Mouse (Mus musculus): ENCODE data around the gene Nrcam. TPM values are rescaled to one million over a fixed set of nuclear protein-coding genes. Genes with fewer than 3 reads are reported as not detected.

The Nrcam gene
- polyA plus RNA-seq, 1 experiment from 2014 or later, result 12.3 TPM

- WGBS, result 82% methylated on average over 3 of the region's 3 CpGs
- no peak overlapping the region for H3K27ac ChIP-seq (ENCODE audit: low read depth, low read length)
Measured at GRCm38 (mm10) chr12:44508635-44509034, 179.9 kb downstream of the Nrcam start.

GRCm38 (mm10) chr12:44509406-44510104 lies 180.9 kb downstream of the Nrcam start:
- no peaks in the 10 kb centered on the region for H3K4me1 ChIP-seq (ENCODE audit: control insufficient read depth, insufficient read depth, low read length)
- no peak overlapping the region for H3K27ac ChIP-seq (ENCODE audit: low read depth, low read length)
- no peak for ATAC-seq (ENCODE audit: low FRiP score, low TSS enrichment)
- 70% methylated on average over 4 of the region's 4 CpGs for WGBS
- H3K27me3 ChIP-seq (ENCODE audit: control insufficient read depth, insufficient read depth, low read length), result no peaks in the 10 kb centered on the region
- H3K9me3 ChIP-seq (ENCODE audit: control insufficient read depth, low read length), result no peaks in the 10 kb centered on the region
- no peak overlapping the region for H3K9ac ChIP-seq (ENCODE audit: low read depth, low read length)
- no peak overlapping the region for H3K4me2 ChIP-seq (replicated peaks; ENCODE audit: low read depth, low read length)
- H3K36me3 ChIP-seq (ENCODE audit: control insufficient read depth, insufficient read depth, low read length), result no peaks in the 10 kb centered on the region
- H3K4me3 ChIP-seq (ENCODE audit: low read length), result no peak overlapping the region

More at GRCm38 (mm10) chr12:44508635-44509034, 179.9 kb downstream of the Nrcam start:
- no peak overlapping the region for H3K9ac ChIP-seq (ENCODE audit: low read depth, low read length)
- no peaks in the 10 kb centered on the region for H3K4me1 ChIP-seq (ENCODE audit: control insufficient read depth, insufficient read depth, low read length)
- no peaks in the 10 kb centered on the region for H3K36me3 ChIP-seq (ENCODE audit: control insufficient read depth, insufficient read depth, low read length)
- no peak overlapping the region for H3K4me2 ChIP-seq (replicated peaks; ENCODE audit: low read depth, low read length)
- no peak for ATAC-seq (ENCODE audit: low FRiP score, low TSS enrichment)
- H3K4me3 ChIP-seq (ENCODE audit: low read length), result no peak overlapping the region
- H3K27me3 ChIP-seq (ENCODE audit: control insufficient read depth, insufficient read depth, low read length), result no peaks in the 10 kb centered on the region
- H3K9me3 ChIP-seq (ENCODE audit: control insufficient read depth, low read length), result no peaks in the 10 kb centered on the region

GRCm38 (mm10) chr12:44515066-44515465 lies 186.4 kb downstream of the Nrcam start:
- no peaks in the 10 kb centered on the region for H3K27me3 ChIP-seq (ENCODE audit: control insufficient read depth, insufficient read depth, low read length)
- no peaks in the 10 kb centered on the region for H3K4me1 ChIP-seq (ENCODE audit: control insufficient read depth, insufficient read depth, low read length)
- H3K4me3 ChIP-seq (ENCODE audit: low read length), result no peak overlapping the region
- no peak for ATAC-seq (ENCODE audit: low FRiP score, low TSS enrichment)
- H3K4me2 ChIP-seq (replicated peaks; ENCODE audit: low read depth, low read length), result no peak overlapping the region
- no peaks in the 10 kb centered on the region for H3K36me3 ChIP-seq (ENCODE audit: control insufficient read depth, insufficient read depth, low read length)
- WGBS, result 75% methylated on average over 4 of the region's 4 CpGs
- H3K27ac ChIP-seq (ENCODE audit: low read depth, low read length), result no peak overlapping the region
- H3K9me3 ChIP-seq (ENCODE audit: control insufficient read depth, low read length), result no peaks in the 10 kb centered on the region
- H3K9ac ChIP-seq (ENCODE audit: low read depth, low read length), result no peak overlapping the region

- no peaks in the 10 kb centered on the region for H3K4me1 ChIP-seq (ENCODE audit: control insufficient read depth, insufficient read depth, low read length)
- H3K9me3 ChIP-seq (ENCODE audit: control insufficient read depth, low read length), result no peaks in the 10 kb centered on the region
- WGBS, result 74% methylated on average over 7 of the region's 7 CpGs
- no peaks in the 10 kb centered on the region for H3K27me3 ChIP-seq (ENCODE audit: control insufficient read depth, insufficient read depth, low read length)
- no peak overlapping the region for H3K27ac ChIP-seq (ENCODE audit: low read depth, low read length)
- no peak for ATAC-seq (ENCODE audit: low FRiP score, low TSS enrichment)
- no peak overlapping the region for H3K4me3 ChIP-seq (ENCODE audit: low read length)
- no peaks in the 10 kb centered on the region for H3K36me3 ChIP-seq (ENCODE audit: control insufficient read depth, insufficient read depth, low read length)
- no peak overlapping the region for H3K4me2 ChIP-seq (replicated peaks; ENCODE audit: low read depth, low read length)
- H3K9ac ChIP-seq (ENCODE audit: low read depth, low read length), result no peak overlapping the region
Measured at GRCm38 (mm10) chr12:44519440-44520141, 190.9 kb downstream of the Nrcam start.

GRCm38 (mm10) chr12:44521496-44521895 lies 192.8 kb downstream of the Nrcam start:
- Histone ChIP-seq H3K9me3 (ENCODE audit: control insufficient read depth, low read length) (no peaks in the 10 kb centered on the region), H3K27me3 (ENCODE audit: control insufficient read depth, insufficient read depth, low read length) (no peaks in the 10 kb centered on the region), H3K9ac (ENCODE audit: low read depth, low read length) (no peak overlapping the region), H3K4me1 (ENCODE audit: control insufficient read depth, insufficient read depth, low read length) (no peaks in the 10 kb centered on the region), H3K4me3 (ENCODE audit: low read length) (no peak overlapping the region), H3K36me3 (ENCODE audit: control insufficient read depth, insufficient read depth, low read length) (no peaks in the 10 kb centered on the region), H3K4me2 (replicated peaks; ENCODE audit: low read depth, low read length) (no peak overlapping the region), H3K27ac (ENCODE audit: low read depth, low read length) (no peak overlapping the region)
- ATAC-seq (ENCODE audit: low FRiP score, low TSS enrichment), result no peak
- WGBS, result 90% methylated on average over 3 of the region's 3 CpGs

- no peaks in the 10 kb centered on the region for H3K4me1 ChIP-seq (ENCODE audit: control insufficient read depth, insufficient read depth, low read length)
- H3K4me3 ChIP-seq (ENCODE audit: low read length), result no peak overlapping the region
- H3K4me2 ChIP-seq (replicated peaks; ENCODE audit: low read depth, low read length), result no peak overlapping the region
- no peaks in the 10 kb centered on the region for H3K36me3 ChIP-seq (ENCODE audit: control insufficient read depth, insufficient read depth, low read length)
- 80% methylated on average over 8 of the region's 8 CpGs for WGBS
- no peak for ATAC-seq (ENCODE audit: low FRiP score, low TSS enrichment)
- no peaks in the 10 kb centered on the region for H3K27me3 ChIP-seq (ENCODE audit: control insufficient read depth, insufficient read depth, low read length)
- H3K9me3 ChIP-seq (ENCODE audit: control insufficient read depth, low read length), result no peaks in the 10 kb centered on the region
- no peak overlapping the region for H3K27ac ChIP-seq (ENCODE audit: low read depth, low read length)
- H3K9ac ChIP-seq (ENCODE audit: low read depth, low read length), result no peak overlapping the region
Measured at GRCm38 (mm10) chr12:44524621-44525565, 196.2 kb downstream of the Nrcam start.

GRCm38 (mm10) chr12:44528391-44529016 lies 199.8 kb downstream of the Nrcam start:
- no peaks in the 10 kb centered on the region for H3K27me3 ChIP-seq (ENCODE audit: control insufficient read depth, insufficient read depth, low read length)
- no peak for ATAC-seq (ENCODE audit: low FRiP score, low TSS enrichment)
- H3K4me3 ChIP-seq (ENCODE audit: low read length), result no peak overlapping the region
- H3K36me3 ChIP-seq (ENCODE audit: control insufficient read depth, insufficient read depth, low read length), result no peaks in the 10 kb centered on the region
- no peak overlapping the region for H3K4me2 ChIP-seq (replicated peaks; ENCODE audit: low read depth, low read length)
- no peaks in the 10 kb centered on the region for H3K4me1 ChIP-seq (ENCODE audit: control insufficient read depth, insufficient read depth, low read length)
- H3K27ac ChIP-seq (ENCODE audit: low read depth, low read length), result no peak overlapping the region
- H3K9ac ChIP-seq (ENCODE audit: low read depth, low read length), result no peak overlapping the region
- no peaks in the 10 kb centered on the region for H3K9me3 ChIP-seq (ENCODE audit: control insufficient read depth, low read length)
- 42% methylated on average over 11 of the region's 11 CpGs for WGBS

GRCm38 (mm10) chr12:44532337-44533113 lies 203.8 kb downstream of the Nrcam start:
- no peaks in the 10 kb centered on the region for H3K9me3 ChIP-seq (ENCODE audit: control insufficient read depth, low read length)
- H3K9ac ChIP-seq (ENCODE audit: low read depth, low read length), result no peak overlapping the region
- 87% methylated on average over 19 of the region's 19 CpGs for WGBS
- H3K27me3 ChIP-seq (ENCODE audit: control insufficient read depth, insufficient read depth, low read length), result no peaks in the 10 kb centered on the region
- H3K4me3 ChIP-seq (ENCODE audit: low read length), result no peak overlapping the region
- H3K4me2 ChIP-seq (replicated peaks; ENCODE audit: low read depth, low read length), result no peak overlapping the region
- no peak for ATAC-seq (ENCODE audit: low FRiP score, low TSS enrichment)
- H3K36me3 ChIP-seq (ENCODE audit: control insufficient read depth, insufficient read depth, low read length), result no peaks in the 10 kb centered on the region
- H3K27ac ChIP-seq (ENCODE audit: low read depth, low read length), result no peak overlapping the region
- H3K4me1 ChIP-seq (ENCODE audit: control insufficient read depth, insufficient read depth, low read length), result no peaks in the 10 kb centered on the region

Data from kidney, embryonic 14.5 days (tissue).